Mouse (Mus musculus) thymus, postnatal 14 days (tissue): ENCODE measurements around the gene AC170998.1.
"Not testable (repeated sequence)": the region's sequence is repeated elsewhere in the genome, so short reads cannot be mapped to it uniquely, and the experiment has no call there.

Experiments
- DNase-seq: peaks from one replicate; pipeline ENCODE4 v3.0.0; 2021

The AC170998.1 gene

DNA sequence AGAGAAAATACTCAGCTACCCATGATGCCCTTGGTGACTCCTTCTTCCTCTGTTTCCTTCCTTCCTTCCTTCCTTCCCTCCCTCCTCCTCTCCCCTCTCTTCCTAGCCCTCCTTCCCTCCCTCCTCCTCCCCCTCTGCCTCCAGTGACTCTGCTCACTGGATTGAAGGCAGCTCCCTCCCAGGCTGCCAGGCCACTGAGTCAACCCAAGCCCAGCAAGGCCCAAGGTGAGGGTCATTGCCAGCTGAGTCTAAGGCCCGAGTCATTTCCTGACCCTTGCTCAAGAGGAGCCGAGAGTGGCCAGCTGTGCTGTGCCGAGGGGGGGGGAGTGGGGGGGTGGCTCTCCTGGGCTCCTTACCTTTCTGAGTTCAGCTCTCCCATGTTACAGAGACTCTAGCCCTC, 40.3 kb downstream of the AC170998.1 start:
- no peak for DNase-seq

DNA sequence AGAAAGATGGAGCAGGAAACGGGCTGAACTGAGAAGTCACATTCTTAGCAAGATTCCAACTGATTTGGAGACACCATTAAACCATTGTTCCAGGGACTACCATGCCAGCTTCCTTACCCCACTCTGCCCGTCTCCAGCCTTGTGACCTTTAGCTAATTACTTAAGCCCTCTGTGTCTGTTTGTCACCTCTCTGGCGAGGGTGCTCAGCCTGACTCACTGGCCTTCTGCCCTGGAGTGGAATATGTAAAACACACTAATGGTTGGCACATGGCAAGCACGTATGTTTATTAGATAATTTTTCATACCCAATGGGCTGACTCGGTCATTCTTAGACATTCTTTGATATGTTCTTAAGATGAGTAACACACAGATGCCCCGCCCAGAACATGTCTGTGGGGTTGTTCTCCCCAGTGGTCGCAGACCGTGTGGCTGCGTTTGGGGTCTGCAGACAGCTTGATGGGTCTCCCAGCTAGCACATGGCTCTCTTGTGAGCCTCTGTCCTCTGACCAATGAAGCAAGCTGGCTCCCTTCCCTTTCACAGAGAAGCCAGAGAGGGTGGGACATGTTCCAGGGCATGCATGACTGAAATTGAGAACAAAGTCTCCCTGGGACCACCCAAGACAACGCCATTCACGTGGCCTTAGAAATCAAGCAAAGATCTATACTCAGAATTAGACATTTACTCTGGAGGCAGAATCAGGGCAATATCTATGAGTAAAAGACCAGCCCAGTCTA, 41.1 kb downstream of the AC170998.1 start:
- no peak for DNase-seq

DNA sequence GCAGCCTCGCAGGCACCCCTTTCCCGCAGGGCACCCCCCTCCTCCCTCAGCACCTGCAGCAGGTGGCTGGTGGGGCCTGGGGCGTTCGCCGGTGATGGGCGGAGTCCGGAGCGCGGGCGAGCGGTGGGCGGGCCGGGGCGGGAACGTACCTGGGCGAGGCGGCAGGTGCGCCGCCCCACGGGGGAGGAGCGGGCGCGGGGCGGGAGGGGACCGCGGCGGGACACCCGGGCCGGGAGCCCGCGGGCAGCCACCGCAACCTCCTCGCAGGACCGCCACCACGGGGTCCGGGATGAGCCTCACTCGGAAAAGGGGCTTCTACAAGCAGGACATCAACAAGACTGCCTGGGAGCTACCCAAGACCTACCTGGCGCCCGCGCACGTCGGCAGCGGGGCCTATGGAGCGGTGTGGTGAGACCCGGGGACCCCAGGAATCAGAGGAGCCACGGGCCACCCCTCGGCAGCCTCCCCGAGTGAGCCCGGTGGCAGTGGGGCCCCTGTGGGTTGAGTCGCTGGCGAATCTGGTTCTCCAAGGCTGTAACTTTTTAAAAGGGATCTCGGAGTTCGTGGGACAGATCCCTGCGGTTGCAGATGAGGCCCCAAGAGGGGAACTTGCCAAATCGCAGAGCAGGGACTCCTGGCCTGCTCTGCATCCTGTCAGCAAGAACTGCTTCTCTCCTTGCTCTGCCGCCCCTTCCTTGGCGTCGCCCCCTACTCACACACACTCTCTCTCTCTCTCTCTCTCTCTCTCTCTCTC, 43.4 kb downstream of the AC170998.1 start, which contains the start of gene Mapk13:
Gene Mapk13, plus strand, starts transcription at position 177 of the 754 bp plus-strand sequence.
- DNase-seq: peak; percentile 27

DNA sequence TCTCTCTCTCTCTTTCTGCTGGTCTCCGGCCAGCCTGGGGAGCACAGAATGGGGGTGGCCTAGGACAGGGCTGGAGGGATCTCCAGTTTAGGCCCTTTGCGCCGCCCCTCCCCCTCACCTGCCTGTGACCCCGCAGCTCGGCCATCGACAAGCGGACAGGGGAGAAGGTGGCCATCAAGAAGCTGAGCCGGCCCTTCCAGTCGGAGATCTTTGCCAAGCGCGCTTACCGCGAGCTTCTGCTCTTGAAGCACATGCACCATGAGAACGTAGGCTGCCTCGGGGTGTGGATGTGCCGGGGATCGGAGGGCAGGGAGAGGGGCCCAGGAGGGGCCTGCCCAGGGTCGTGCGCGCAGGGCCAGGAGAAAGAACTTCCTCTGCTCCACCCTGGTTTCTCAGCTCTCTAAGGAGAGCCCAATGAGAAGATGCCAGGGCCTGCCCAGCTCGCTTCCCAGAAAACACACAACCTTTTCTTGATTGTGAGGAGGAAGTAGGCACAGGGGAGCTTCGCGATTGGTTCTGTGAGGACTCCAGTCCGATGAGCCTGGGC, 44.1 kb downstream of the AC170998.1 start:
- no peak for DNase-seq

DNA sequence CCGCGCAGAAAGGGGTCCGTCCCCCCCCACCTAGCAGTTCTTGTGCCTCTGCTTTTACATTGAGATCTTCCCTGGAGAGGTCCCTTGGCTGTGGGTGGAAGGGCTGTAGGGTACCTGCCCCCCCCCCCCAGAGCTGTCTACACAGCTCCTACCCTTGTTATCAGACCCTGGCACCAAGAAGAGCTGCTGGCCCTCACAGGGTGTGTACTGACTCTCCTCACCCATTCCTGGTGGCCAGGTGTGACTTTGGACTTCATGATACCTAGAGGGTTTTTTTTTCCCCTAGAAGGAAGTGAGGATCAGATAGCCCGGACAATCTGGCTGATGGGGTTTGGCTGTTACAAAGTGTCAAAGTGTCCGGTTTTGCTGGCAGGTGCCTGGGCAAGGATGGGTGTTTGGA, 45.4 kb downstream of the AC170998.1 start:
- DNase-seq: no peak

DNA sequence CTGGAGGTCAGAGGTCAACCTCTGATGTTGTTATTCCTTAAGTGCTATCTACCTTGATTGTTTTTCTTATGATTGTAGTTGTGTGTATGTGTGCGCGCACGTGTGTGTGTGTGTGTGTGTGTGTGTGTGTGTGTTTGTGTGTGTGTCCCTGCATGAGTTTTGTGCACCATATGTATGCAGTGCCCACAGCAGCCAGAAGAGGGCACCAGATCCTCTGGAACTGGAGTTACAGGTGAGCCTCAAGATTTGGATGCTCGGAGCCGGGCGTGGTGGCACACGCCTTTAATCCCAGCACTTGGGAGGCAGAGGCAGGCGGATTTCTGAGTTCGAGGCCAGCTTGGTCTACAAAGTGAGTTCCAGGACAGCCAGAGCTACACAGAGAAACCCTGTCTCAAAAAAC, 48.4 kb downstream of the AC170998.1 start:
- DNase-seq: not testable (repeated sequence)

DNA sequence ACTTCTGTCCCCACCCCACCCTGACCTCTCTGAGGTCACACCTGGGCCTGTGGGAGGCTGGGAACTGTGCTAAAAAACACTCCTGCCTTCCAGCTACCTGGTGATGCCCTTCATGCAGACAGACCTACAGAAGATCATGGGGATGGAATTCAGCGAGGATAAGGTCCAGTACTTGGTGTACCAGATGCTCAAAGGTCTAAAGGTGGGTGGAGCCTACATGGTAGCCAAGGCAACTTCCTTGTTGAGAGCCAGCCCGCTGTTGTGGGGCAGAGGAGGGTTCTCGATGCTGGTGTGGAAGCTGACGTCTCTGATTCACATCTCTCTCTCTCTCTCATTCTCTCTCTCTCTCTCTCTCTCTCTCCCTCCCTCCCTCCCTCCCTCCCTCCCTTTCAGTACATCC, 49.3 kb downstream of the AC170998.1 start:
- no peak for DNase-seq
